Mouse (Mus musculus) heart, postnatal 4 days (tissue): ENCODE results near the gene Slc16a9. TPM values are rescaled to one million over a fixed set of nuclear protein-coding genes. Genes with fewer than 3 reads are reported as not detected.

Experiments
- DNase-seq: peaks from one replicate; pipeline ENCODE4 v3.0.0; 2021
- total RNA-seq, 2 experiments: library from RNA; stranded (reverse); gene quantifications; 2 replicates each; pipeline ENCODE4 v1.2.3; 2021

Gene Slc16a9
- total RNA-seq, 2 experiments from 2014 or later: 1.4 to 1.9 TPM

GRCm38 (mm10) chr10:70303203-70303602 lies 58.3 kb downstream of the Slc16a9 start:
- DNase-seq: no peak

GRCm38 (mm10) chr10:70305683-70306082 lies 60.8 kb downstream of the Slc16a9 start:
- no peak for DNase-seq

- DNase-seq: no peak
These were observed 64.5 kb downstream of the Slc16a9 start for GRCm38 (mm10) chr10:70309416-70309815.

GRCm38 (mm10) chr10:70310646-70311045 lies 65.7 kb downstream of the Slc16a9 start:
- no peak for DNase-seq

GRCm38 (mm10) chr10:70315895-70316294 lies 71.0 kb downstream of the Slc16a9 start:
- DNase-seq: no peak

GRCm38 (mm10) chr10:70316856-70317255 lies 72.0 kb downstream of the Slc16a9 start:
- no peak for DNase-seq

- DNase-seq: no peak
These were observed 72.6 kb downstream of the Slc16a9 start for GRCm38 (mm10) chr10:70317394-70317965.

- DNase-seq: peak; percentile 52
These were observed 73.7 kb downstream of the Slc16a9 start for GRCm38 (mm10) chr10:70318630-70319029.

- DNase-seq: no peak
These were observed 80.6 kb downstream of the Slc16a9 start for GRCm38 (mm10) chr10:70325518-70325917.

GRCm38 (mm10) chr10:70327331-70327730 lies 82.4 kb downstream of the Slc16a9 start:
- DNase-seq: no peak

- DNase-seq: no peak
These were observed 83.2 kb downstream of the Slc16a9 start for GRCm38 (mm10) chr10:70328139-70328538.

Other genes with a start within 250 kb of the Slc16a9 start
- 10 to 100 TPM; 34.9 to 35.9 TPM for gene Ccdc6, start 148.0 kb upstream of the Slc16a9 start, total RNA-seq
- gene Mrln, start 40.4 kb upstream of the Slc16a9 start, total RNA-seq: under 1 TPM; 0.71 to 0.92 TPM
- gene Fam13c, start 195.4 kb downstream of the Slc16a9 start, total RNA-seq: 1 to 10 TPM; 7.2 to 8.2 TPM